Mouse (Mus musculus): ENCODE data around the gene Cyb5rl. TPM values are rescaled to one million over a fixed set of nuclear protein-coding genes. Genes with fewer than 3 reads are reported as not detected.
A peak's percentile ranks its signal among the peaks of the same experiment; 100 is the strongest.

The Cyb5rl gene
- polyA plus RNA-seq, 1 experiment from 2014 or later: 3.9 TPM

GRCm38 (mm10) chr4:107064394-107065098, 2.2 kb upstream of the Cyb5rl start:
- Histone ChIP-seq H3K27me3 (replicated peaks) (no peaks in the 10 kb centered on the region), H3K4me1 (peaks cover 33% of the 10 kb centered on the region), H3K36me3 (peaks cover 53% of the 10 kb centered on the region), H3K9ac (no peak overlapping the region), H3K4me3 (no peak overlapping the region), H3K4me2 (no peak overlapping the region), H3K27ac (no peak overlapping the region), H3K9me3 (replicated peaks) (no peaks in the 10 kb centered on the region)
- no peak for ATAC-seq
- WGBS (ENCODE audit: insufficient replicate concordance): 71% methylated on average over 5 of the region's 5 CpGs

GRCm38 (mm10) chr4:107067151-107067840, 508 bp downstream of the Cyb5rl start:
- Histone ChIP-seq H3K27me3 (replicated peaks) (no peaks in the 10 kb centered on the region), H3K4me1 (peaks cover 33% of the 10 kb centered on the region), H3K36me3 (peaks cover 27% of the 10 kb centered on the region), H3K4me2 (peak overlapping the region; percentile 94), H3K4me3 (peak overlapping the region; percentile 80), H3K27ac (no peak overlapping the region), H3K9me3 (replicated peaks) (no peaks in the 10 kb centered on the region), H3K9ac (peak overlapping the region; percentile 75)
- peak; percentile 20 for ATAC-seq
- 5% methylated on average over 33 of the region's 33 CpGs for WGBS (ENCODE audit: insufficient replicate concordance)

GRCm38 (mm10) chr4:107072343-107072742, 5.6 kb downstream of the Cyb5rl start:
- 72% methylated on average over 9 of the region's 9 CpGs for WGBS (ENCODE audit: insufficient replicate concordance)
- Histone ChIP-seq H3K36me3 (no peaks in the 10 kb centered on the region), H3K4me3 (no peak overlapping the region), H3K27me3 (replicated peaks) (no peaks in the 10 kb centered on the region), H3K27ac (no peak overlapping the region), H3K9me3 (replicated peaks) (no peaks in the 10 kb centered on the region), H3K9ac (no peak overlapping the region), H3K4me2 (no peak overlapping the region), H3K4me1 (peaks cover 10% of the 10 kb centered on the region)
- ATAC-seq: no peak

- H3K4me2 ChIP-seq: no peak overlapping the region
- no peak overlapping the region for H3K27ac ChIP-seq
- WGBS (ENCODE audit: insufficient replicate concordance): 73% methylated on average over 5 of the region's 5 CpGs
- no peak for ATAC-seq
- no peak overlapping the region for H3K4me3 ChIP-seq
- H3K4me1 ChIP-seq: peaks cover 2% of the 10 kb centered on the region; the same call in 1 of the 2 replicates
- H3K27me3 ChIP-seq (replicated peaks): no peaks in the 10 kb centered on the region
- H3K9me3 ChIP-seq (replicated peaks): no peaks in the 10 kb centered on the region
- no peaks in the 10 kb centered on the region for H3K36me3 ChIP-seq
- no peak overlapping the region for H3K9ac ChIP-seq
Observed at GRCm38 (mm10) chr4:107075456-107075855, 8.7 kb downstream of the Cyb5rl start.

- H3K9ac ChIP-seq: no peak overlapping the region
- 73% methylated on average over 4 of the region's 4 CpGs for WGBS (ENCODE audit: insufficient replicate concordance)
- no peaks in the 10 kb centered on the region for H3K36me3 ChIP-seq
- peak; percentile 47; the same call in 1 of the 2 replicates for ATAC-seq
- no peak overlapping the region for H3K4me3 ChIP-seq
- peaks cover 5% of the 10 kb centered on the region; the same call in 1 of the 2 replicates for H3K4me1 ChIP-seq
- H3K9me3 ChIP-seq (replicated peaks): no peaks in the 10 kb centered on the region
- no peak overlapping the region for H3K4me2 ChIP-seq
- H3K27me3 ChIP-seq (replicated peaks): no peaks in the 10 kb centered on the region
- no peak overlapping the region for H3K27ac ChIP-seq
Observed at GRCm38 (mm10) chr4:107078894-107079293, 12.1 kb downstream of the Cyb5rl start.

GRCm38 (mm10) chr4:107079716-107080115, 12.9 kb downstream of the Cyb5rl start:
- Histone ChIP-seq H3K36me3 (no peaks in the 10 kb centered on the region), H3K27me3 (replicated peaks) (no peaks in the 10 kb centered on the region), H3K4me1 (peaks cover 5% of the 10 kb centered on the region; the same call in 1 of the 2 replicates), H3K9ac (no peak overlapping the region), H3K9me3 (replicated peaks) (no peaks in the 10 kb centered on the region), H3K4me2 (no peak overlapping the region), H3K4me3 (no peak overlapping the region), H3K27ac (no peak overlapping the region)
- no peak for ATAC-seq

- Histone ChIP-seq H3K36me3 (no peaks in the 10 kb centered on the region), H3K4me2 (no peak overlapping the region), H3K27ac (no peak overlapping the region), H3K9me3 (replicated peaks) (no peaks in the 10 kb centered on the region), H3K9ac (no peak overlapping the region), H3K4me1 (peaks cover 5% of the 10 kb centered on the region; the same call in 1 of the 2 replicates), H3K27me3 (replicated peaks) (no peaks in the 10 kb centered on the region), H3K4me3 (no peak overlapping the region)
- WGBS (ENCODE audit: insufficient replicate concordance): 73% methylated on average over 3 of the region's 3 CpGs
- ATAC-seq: no peak
Observed at GRCm38 (mm10) chr4:107082185-107082584, 15.4 kb downstream of the Cyb5rl start.

GRCm38 (mm10) chr4:107083126-107083525, 16.3 kb downstream of the Cyb5rl start:
- Histone ChIP-seq H3K4me3 (no peak overlapping the region), H3K27ac (no peak overlapping the region), H3K9ac (no peak overlapping the region), H3K9me3 (replicated peaks) (no peaks in the 10 kb centered on the region), H3K36me3 (no peaks in the 10 kb centered on the region), H3K4me1 (peaks cover 5% of the 10 kb centered on the region; the same call in 1 of the 2 replicates), H3K27me3 (replicated peaks) (no peaks in the 10 kb centered on the region), H3K4me2 (no peak overlapping the region)
- WGBS (ENCODE audit: insufficient replicate concordance): 74% methylated on average over 4 of the region's 4 CpGs
- ATAC-seq: no peak

GRCm38 (mm10) chr4:107084343-107084742, 17.6 kb downstream of the Cyb5rl start:
- Histone ChIP-seq H3K4me1 (peaks cover 5% of the 10 kb centered on the region; the same call in 1 of the 2 replicates), H3K27me3 (replicated peaks) (no peaks in the 10 kb centered on the region), H3K9ac (no peak overlapping the region), H3K9me3 (replicated peaks) (no peaks in the 10 kb centered on the region), H3K4me2 (no peak overlapping the region), H3K27ac (no peak overlapping the region), H3K36me3 (no peaks in the 10 kb centered on the region), H3K4me3 (no peak overlapping the region)
- 0 out of 2 replicates have a peak, but pooled peaks have one; percentile 25 for ATAC-seq
- 16% methylated on average over 1 of the region's 1 CpGs for WGBS (ENCODE audit: insufficient replicate concordance)

GRCm38 (mm10) chr4:107084858-107085257, 18.1 kb downstream of the Cyb5rl start:
- Histone ChIP-seq H3K4me2 (no peak overlapping the region), H3K4me1 (peaks cover 5% of the 10 kb centered on the region; the same call in 1 of the 2 replicates), H3K36me3 (no peaks in the 10 kb centered on the region), H3K27ac (no peak overlapping the region), H3K9ac (no peak overlapping the region), H3K4me3 (no peak overlapping the region), H3K27me3 (replicated peaks) (no peaks in the 10 kb centered on the region), H3K9me3 (replicated peaks) (no peaks in the 10 kb centered on the region)
- ATAC-seq: 0 out of 2 replicates have a peak, but pooled peaks have one; percentile 27
- WGBS (ENCODE audit: insufficient replicate concordance): 45% methylated on average over 6 of the region's 6 CpGs

GRCm38 (mm10) chr4:107091696-107092095, 24.9 kb downstream of the Cyb5rl start:
- Histone ChIP-seq H3K9ac (no peak overlapping the region), H3K27me3 (replicated peaks) (no peaks in the 10 kb centered on the region), H3K36me3 (no peaks in the 10 kb centered on the region), H3K4me3 (no peak overlapping the region), H3K9me3 (replicated peaks) (no peaks in the 10 kb centered on the region), H3K4me2 (no peak overlapping the region), H3K27ac (no peak overlapping the region), H3K4me1 (peaks cover 12% of the 10 kb centered on the region; the same call in 1 of the 2 replicates)
- WGBS (ENCODE audit: insufficient replicate concordance): 79% methylated on average over 14 of the region's 14 CpGs
- no peak for ATAC-seq

- Histone ChIP-seq H3K27ac (no peak overlapping the region), H3K4me2 (no peak overlapping the region), H3K9me3 (replicated peaks) (no peaks in the 10 kb centered on the region), H3K4me3 (no peak overlapping the region), H3K27me3 (replicated peaks) (peaks cover 6% of the 10 kb centered on the region; the same call in 1 of the 2 replicates), H3K4me1 (peaks cover 13% of the 10 kb centered on the region; the same call in 1 of the 2 replicates), H3K36me3 (no peaks in the 10 kb centered on the region), H3K9ac (no peak overlapping the region)
- no peak for ATAC-seq
- 60% methylated on average over 16 of the region's 16 CpGs for WGBS (ENCODE audit: insufficient replicate concordance)
Observed at GRCm38 (mm10) chr4:107094484-107095187, 27.8 kb downstream of the Cyb5rl start.
